Mouse (Mus musculus): ENCODE results near the gene Leap2. TPM values are rescaled to one million over a fixed set of nuclear protein-coding genes. Genes with fewer than 3 reads are reported as not detected.

Leap2 gene
- 0.32 and 0.46 TPM in 2 replicates for polyA plus RNA-seq (2015; fragmentation: Nextera tagmentation; extraction: Ambion mirVana)

- H3K9me3 ChIP-seq (replicated peaks): no peaks in the 10 kb centered on the region
- no peak for ATAC-seq (replicated peaks; ENCODE audit: low FRiP score)
- H3K36me3 ChIP-seq: peaks cover 42% of the 10 kb centered on the region
- H3K4me1 ChIP-seq: no peaks in the 10 kb centered on the region
- no peak within 1 kb of the TSS for H3K4me2 ChIP-seq
- no peak within 1 kb of the TSS for H3K27ac ChIP-seq
- H3K9ac ChIP-seq: no peak within 1 kb of the TSS
- 88% methylated on average over 4 of the region's 4 CpGs for WGBS
- no peak within 1 kb of the TSS for H3K4me3 ChIP-seq (replicated peaks)
- no peaks in the 10 kb centered on the region for H3K27me3 ChIP-seq
These were observed at the start of gene Leap2 for GRCm38 (mm10) chr11:53423036-53423435. TSS of gene Leap2 (minus strand) at chr11:53423170.

- H3K36me3 ChIP-seq: no peaks in the 10 kb centered on the region
- no peak for ATAC-seq (replicated peaks; ENCODE audit: low FRiP score)
- no peaks in the 10 kb centered on the region for H3K9me3 ChIP-seq (replicated peaks)
- no peak overlapping the region for H3K9ac ChIP-seq
- H3K4me3 ChIP-seq (replicated peaks): no peak overlapping the region
- H3K4me1 ChIP-seq: peaks cover 15% of the 10 kb centered on the region
- peaks cover 88% of the 10 kb centered on the region for H3K27me3 ChIP-seq
- 76% methylated on average over 3 of the region's 3 CpGs for WGBS
- no peak overlapping the region for H3K4me2 ChIP-seq
- H3K27ac ChIP-seq: no peak overlapping the region
These were observed 49.7 kb upstream of the Leap2 start for GRCm38 (mm10) chr11:53472709-53473108.

GRCm38 (mm10) chr11:53469968-53470695 is 47.2 kb upstream of the Leap2 start, which contains the start of gene Gm9837:
TSS of gene Gm9837 (minus strand) at chr11:53470479.
- Histone ChIP-seq H3K9me3 (replicated peaks) (no peaks in the 10 kb centered on the region), H3K36me3 (no peaks in the 10 kb centered on the region), H3K27me3 (peaks cover 84% of the 10 kb centered on the region), H3K27ac (no peak within 1 kb of the TSS), H3K9ac (peak within 1 kb of the TSS; percentile 18; the same call in 1 of the 2 replicates), H3K4me1 (peaks cover 25% of the 10 kb centered on the region), H3K4me2 (peak within 1 kb of the TSS; percentile 56), H3K4me3 (replicated peaks) (peak within 1 kb of the TSS; percentile 23)
- peak; percentile 64 for ATAC-seq (replicated peaks; ENCODE audit: low FRiP score)
- WGBS: 3% methylated on average over 29 of the region's 29 CpGs

GRCm38 (mm10) chr11:53469294-53469967 is 46.5 kb upstream of the Leap2 start:
- Histone ChIP-seq H3K36me3 (no peaks in the 10 kb centered on the region), H3K27ac (no peak overlapping the region), H3K9me3 (replicated peaks) (no peaks in the 10 kb centered on the region), H3K4me1 (peaks cover 25% of the 10 kb centered on the region), H3K4me3 (replicated peaks) (0 out of 2 replicates have a peak overlapping the region, but pooled peaks have one; percentile 23), H3K27me3 (peaks cover 84% of the 10 kb centered on the region), H3K4me2 (peak overlapping the region; percentile 56), H3K9ac (no peak overlapping the region)
- WGBS: 44% methylated on average over 16 of the region's 16 CpGs
- no peak for ATAC-seq (replicated peaks; ENCODE audit: low FRiP score)

GRCm38 (mm10) chr11:53466231-53466971 is 43.4 kb upstream of the Leap2 start:
- Histone ChIP-seq H3K9me3 (replicated peaks) (no peaks in the 10 kb centered on the region), H3K27me3 (peaks cover 90% of the 10 kb centered on the region), H3K4me3 (replicated peaks) (peak overlapping the region; percentile 39), H3K4me1 (peaks cover 47% of the 10 kb centered on the region), H3K27ac (no peak overlapping the region), H3K36me3 (no peaks in the 10 kb centered on the region), H3K4me2 (peak overlapping the region; percentile 69), H3K9ac (peak overlapping the region; percentile 39)
- 6% methylated on average over 40 of the region's 40 CpGs for WGBS
- ATAC-seq (replicated peaks; ENCODE audit: low FRiP score): peak; percentile 61

- H3K4me3 ChIP-seq (replicated peaks): peak overlapping the region; percentile 52
- H3K4me2 ChIP-seq: peak overlapping the region; percentile 95
- no peaks in the 10 kb centered on the region for H3K9me3 ChIP-seq (replicated peaks)
- peak overlapping the region; percentile 44 for H3K9ac ChIP-seq
- H3K36me3 ChIP-seq: no peaks in the 10 kb centered on the region
- H3K27ac ChIP-seq: no peak overlapping the region
- ATAC-seq (replicated peaks; ENCODE audit: low FRiP score): no peak; the same call in 1 of the 2 replicates
- H3K27me3 ChIP-seq: peaks cover 73% of the 10 kb centered on the region
- H3K4me1 ChIP-seq: peaks cover 35% of the 10 kb centered on the region
- WGBS: 5% methylated on average over 55 of the region's 55 CpGs
These were observed 40.8 kb upstream of the Leap2 start for GRCm38 (mm10) chr11:53463551-53464424.

GRCm38 (mm10) chr11:53461727-53462126 is 38.8 kb upstream of the Leap2 start:
- Histone ChIP-seq H3K9me3 (replicated peaks) (no peaks in the 10 kb centered on the region), H3K4me2 (no peak overlapping the region), H3K4me3 (replicated peaks) (no peak overlapping the region), H3K9ac (no peak overlapping the region), H3K27ac (no peak overlapping the region), H3K36me3 (no peaks in the 10 kb centered on the region), H3K4me1 (peaks cover 41% of the 10 kb centered on the region), H3K27me3 (peaks cover 68% of the 10 kb centered on the region)
- WGBS: 21% methylated on average over 5 of the region's 5 CpGs
- ATAC-seq (replicated peaks; ENCODE audit: low FRiP score): 0 out of 2 replicates have a peak, but pooled peaks have one; percentile 17

GRCm38 (mm10) chr11:53460192-53460591 is 37.2 kb upstream of the Leap2 start:
- Histone ChIP-seq H3K9ac (no peak overlapping the region), H3K4me3 (replicated peaks) (no peak overlapping the region), H3K4me1 (peaks cover 36% of the 10 kb centered on the region), H3K27ac (no peak overlapping the region), H3K9me3 (replicated peaks) (no peaks in the 10 kb centered on the region), H3K27me3 (peaks cover 59% of the 10 kb centered on the region), H3K36me3 (no peaks in the 10 kb centered on the region), H3K4me2 (no peak overlapping the region)
- no peak for ATAC-seq (replicated peaks; ENCODE audit: low FRiP score)
- WGBS: 88% methylated on average over 3 of the region's 3 CpGs

- WGBS: 69% methylated on average over 3 of the region's 3 CpGs
- H3K4me1 ChIP-seq: peaks cover 36% of the 10 kb centered on the region
- H3K4me2 ChIP-seq: no peak overlapping the region
- ATAC-seq (replicated peaks; ENCODE audit: low FRiP score): no peak
- peaks cover 47% of the 10 kb centered on the region for H3K27me3 ChIP-seq
- H3K27ac ChIP-seq: no peak overlapping the region
- H3K4me3 ChIP-seq (replicated peaks): no peak overlapping the region
- H3K36me3 ChIP-seq: no peaks in the 10 kb centered on the region
- H3K9ac ChIP-seq: no peak overlapping the region
- no peaks in the 10 kb centered on the region for H3K9me3 ChIP-seq (replicated peaks)
These were observed 36.0 kb upstream of the Leap2 start for GRCm38 (mm10) chr11:53458996-53459395.

- Histone ChIP-seq H3K27ac (no peak overlapping the region), H3K4me1 (peaks cover 23% of the 10 kb centered on the region), H3K4me3 (replicated peaks) (peak overlapping the region; percentile 58), H3K4me2 (peak overlapping the region; percentile 97), H3K36me3 (no peaks in the 10 kb centered on the region), H3K9me3 (replicated peaks) (no peaks in the 10 kb centered on the region), H3K9ac (peak overlapping the region; percentile 60), H3K27me3 (peaks cover 32% of the 10 kb centered on the region)
- WGBS: 7% methylated on average over 29 of the region's 29 CpGs
- ATAC-seq (replicated peaks; ENCODE audit: low FRiP score): peak; percentile 30; the same call in 1 of the 2 replicates
These were observed 34.5 kb upstream of the Leap2 start for GRCm38 (mm10) chr11:53457372-53457954.

Data from kidney, embryonic 15.5 days (tissue).